8 mouse cellular contexts compared by ENCODE assay signal in the genomic region with DNA sequence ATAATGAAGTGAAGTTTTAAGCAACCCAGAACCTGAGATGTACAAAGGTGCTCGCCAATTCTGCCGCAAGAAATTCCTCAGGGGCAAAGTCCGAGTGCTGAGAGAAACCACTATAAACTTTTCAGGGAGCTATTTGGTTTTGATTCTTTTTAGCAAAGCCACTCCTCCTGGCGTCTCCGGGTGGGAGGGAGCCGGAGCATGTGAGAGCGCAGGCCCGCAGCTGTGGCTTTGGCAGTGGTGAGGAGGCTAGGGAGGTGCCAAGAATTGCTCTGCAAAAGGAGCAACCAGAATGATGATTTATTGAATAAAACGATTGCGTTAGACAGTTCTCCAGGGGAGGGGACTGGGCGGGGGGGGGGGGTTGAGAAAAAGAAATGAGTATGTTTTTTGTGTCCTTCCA.
DNase-seq lines count a peak whose midpoint lies in the region; ATAC-seq lines count a peak whose summit lies in the region.

No protein-coding gene starts in this region.

- intact Hi-C loops in heart, postnatal 14 days (cut with DNase I) = no loop called here

- H3K9me3 ChIP-seq in forebrain, embryonic 10.5 days = no peaks in the 10 kb centered on the region

- peak overlapping the region; percentile 56 for H3K27ac ChIP-seq in forebrain, embryonic 10.5 days

- peaks cover 55% of the 10 kb centered on the region for H3K4me1 ChIP-seq in forebrain, embryonic 10.5 days

- no peak for ATAC-seq in erythroblast, adult 5-6 weeks (replicated peaks; ENCODE audit: low FRiP score, poor library complexity, severe bottlenecking)

- H3K27me3 ChIP-seq in forebrain, embryonic 10.5 days (ENCODE audit: poor library complexity, severe bottlenecking) = no peaks in the 10 kb centered on the region

- DNase-seq in thymus, postnatal 4 days = peak; percentile 11
- no peak for DNase-seq in thymus, postnatal 10 days (ENCODE audit: low spot score in 2 of 2)
- DNase-seq in forebrain, embryonic 10.5 days (ENCODE audit: extremely low spot score, low spot score) = no peak
- DNase-seq in heart, postnatal 14 days = peak; percentile 72 to 79
- peak; percentile 80 for DNase-seq in kidney, postnatal 14 days
- DNase-seq in lung, postnatal 10 days = peak; percentile 84
- peak; percentile 54 for DNase-seq in right cerebral cortex, postnatal 25 days

- 23% methylated on average over 11 of the region's 11 CpGs for WGBS in forebrain, embryonic 10.5 days

- no peaks in the 10 kb centered on the region for H3K36me3 ChIP-seq in forebrain, embryonic 10.5 days (replicated peaks)

- peak overlapping the region; percentile 0; the same call in 1 of the 2 replicates for H3K4me3 ChIP-seq in forebrain, embryonic 10.5 days

Comparison
In these comparisons a context has a peak if more than half of its experiments do, and no peak if none do; other contexts are left out.
1. DNase-seq: peak in thymus, postnatal 4 days (single experiment), heart, postnatal 14 days (2 of 2), kidney, postnatal 14 days (single experiment), lung, postnatal 10 days (single experiment) and right cerebral cortex, postnatal 25 days (single experiment); none in thymus, postnatal 10 days (0 of 2) and forebrain, embryonic 10.5 days (single experiment).